Mouse (Mus musculus): ENCODE measurements around the gene Rfx8. TPM values are rescaled to one million over a fixed set of nuclear protein-coding genes. Genes with fewer than 3 reads are reported as not detected.

The Rfx8 gene
- polyA plus RNA-seq, 1 experiment from 2014 or later: not detected

DNA sequence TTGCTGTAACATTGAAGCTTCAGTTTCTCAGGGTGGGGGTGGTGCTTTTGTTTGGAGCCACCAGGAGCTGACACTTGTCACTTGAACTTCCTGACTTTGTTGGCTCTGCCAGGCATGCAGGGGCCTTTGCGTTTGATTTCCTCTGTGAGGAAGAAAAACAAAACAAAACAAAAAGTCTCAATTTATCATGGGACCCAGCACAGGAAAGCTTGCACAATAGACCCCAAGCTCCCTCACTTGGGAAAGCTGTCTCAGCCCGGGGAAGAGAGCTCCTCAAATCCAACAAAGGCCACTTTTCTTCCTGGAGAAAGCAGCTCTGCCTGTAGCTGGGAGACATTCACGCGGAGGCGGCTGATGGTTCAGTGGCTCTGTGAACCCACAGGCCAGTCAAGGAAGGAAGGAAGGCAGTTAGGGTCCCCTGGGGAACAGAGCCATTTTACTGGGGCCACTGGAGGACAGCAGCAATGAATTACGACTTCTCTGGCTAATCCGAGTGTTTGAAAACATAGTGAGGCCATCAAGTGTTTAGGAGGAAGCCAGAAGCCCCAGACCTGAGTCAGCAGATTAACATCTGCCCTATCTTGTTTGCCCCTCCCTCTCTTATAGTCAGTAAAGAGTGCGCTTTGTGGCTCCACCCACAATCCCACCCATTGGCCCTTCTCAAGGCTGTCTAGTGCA, 15.3 kb upstream of the Rfx8 start:
- no peak overlapping the region for H3K4me2 ChIP-seq (ENCODE audit: low read depth, low read length)
- WGBS (ENCODE audit: insufficient replicate concordance): 23% methylated on average over 8 of the region's 8 CpGs
- no peak overlapping the region; the same call in 1 of the 2 replicates for H3K9ac ChIP-seq (replicated peaks)

DNA sequence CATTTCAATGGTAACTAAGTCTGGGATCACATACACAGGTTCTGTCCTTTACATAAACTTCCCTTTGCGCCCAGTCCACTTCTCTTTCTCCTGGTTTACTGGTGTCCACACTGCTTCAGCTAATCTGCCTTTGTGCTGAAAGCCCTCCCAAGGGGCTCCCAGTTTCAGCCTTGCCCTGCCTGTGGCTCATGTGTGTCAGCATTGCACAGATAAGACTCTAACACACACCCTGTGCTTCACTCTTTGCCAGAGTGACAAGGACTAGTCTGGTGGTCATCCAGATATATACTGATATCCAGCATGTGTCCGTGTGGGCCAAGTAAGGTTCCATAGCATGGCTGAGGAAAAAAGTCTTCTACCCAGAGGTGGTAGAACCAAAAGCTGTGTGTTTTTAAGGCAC, 14.7 kb upstream of the Rfx8 start:
- Histone ChIP-seq H3K27ac (ENCODE audit: low read depth) (peak overlapping the region; percentile 75), H3K4me2 (ENCODE audit: low read depth, low read length) (peak overlapping the region; percentile 7; the same call in 1 of the 2 replicates), H3K9me3 (ENCODE audit: low read length) (no peaks in the 10 kb centered on the region), H3K9ac (replicated peaks) (no peak overlapping the region), H3K27me3 (ENCODE audit: insufficient read depth, low read length) (no peaks in the 10 kb centered on the region), H3K36me3 (replicated peaks; ENCODE audit: insufficient read depth, low read length) (no peaks in the 10 kb centered on the region), H3K4me1 (ENCODE audit: insufficient read depth) (peaks cover 28% of the 10 kb centered on the region), H3K4me3 (ENCODE audit: low read depth, low read length) (no peak overlapping the region)
- DNase-seq (no peak), ATAC-seq (peak; percentile 53)
- 25% methylated on average over 2 of the region's 2 CpGs for WGBS (ENCODE audit: insufficient replicate concordance)
- TF ChIP-seq EP300 (IDR thresholded peaks at IDR 0.05; ENCODE audit: low read depth): no peak
- no peak for TF ChIP-seq CTCF (IDR thresholded peaks at IDR 0.05; ENCODE audit: low read depth)

More for the DNA sequence above, 15.3 kb upstream of the Rfx8 start:
- Histone ChIP-seq H3K27me3 (ENCODE audit: insufficient read depth, low read length) (no peaks in the 10 kb centered on the region), H3K9me3 (ENCODE audit: low read length) (no peaks in the 10 kb centered on the region), H3K36me3 (replicated peaks; ENCODE audit: insufficient read depth, low read length) (no peaks in the 10 kb centered on the region), H3K27ac (ENCODE audit: low read depth) (peak overlapping the region; percentile 75), H3K4me3 (ENCODE audit: low read depth, low read length) (no peak overlapping the region), H3K4me1 (ENCODE audit: insufficient read depth) (peaks cover 28% of the 10 kb centered on the region)
- DNase-seq: peak; percentile 42
- ATAC-seq: peak; percentile 58
- no peak for TF ChIP-seq CTCF (IDR thresholded peaks at IDR 0.05; ENCODE audit: low read depth)
- TF ChIP-seq EP300 (IDR thresholded peaks at IDR 0.05; ENCODE audit: low read depth): peak; percentile 32

DNA sequence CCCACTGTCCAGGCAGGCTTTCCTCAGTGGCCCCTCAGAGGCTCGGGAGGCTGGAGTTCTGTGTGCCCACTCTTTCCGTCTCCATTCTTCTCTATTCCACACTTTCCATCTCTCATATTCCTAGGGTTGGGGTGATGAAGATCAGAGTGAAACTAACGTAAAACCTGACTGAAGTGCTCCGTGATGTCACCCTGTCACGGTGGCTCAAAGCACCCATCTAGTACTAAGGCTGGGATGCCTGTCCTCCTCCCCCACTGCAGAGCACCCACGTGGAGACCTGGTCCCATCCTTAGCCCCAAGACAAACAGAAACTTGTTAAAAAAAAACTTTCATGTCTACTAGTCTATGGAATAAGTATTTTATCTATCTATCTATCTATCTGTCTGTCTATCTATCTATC, 14.1 kb upstream of the Rfx8 start:
- no peaks in the 10 kb centered on the region for H3K27me3 ChIP-seq (ENCODE audit: insufficient read depth, low read length)
- H3K9me3 ChIP-seq (ENCODE audit: low read length): no peaks in the 10 kb centered on the region
- WGBS (ENCODE audit: insufficient replicate concordance): 41% methylated on average over 6 of the region's 6 CpGs
- DNase-seq: no peak
- TF ChIP-seq EP300 (IDR thresholded peaks at IDR 0.05; ENCODE audit: low read depth): no peak
- no peak for TF ChIP-seq CTCF (IDR thresholded peaks at IDR 0.05; ENCODE audit: low read depth)
- H3K27ac ChIP-seq (ENCODE audit: low read depth): peak overlapping the region; percentile 75
- H3K9ac ChIP-seq (replicated peaks): no peak overlapping the region
- H3K36me3 ChIP-seq (replicated peaks; ENCODE audit: insufficient read depth, low read length): no peaks in the 10 kb centered on the region
- no peak overlapping the region for H3K4me3 ChIP-seq (ENCODE audit: low read depth, low read length)
- ATAC-seq: no peak
- peaks cover 28% of the 10 kb centered on the region for H3K4me1 ChIP-seq (ENCODE audit: insufficient read depth)
- H3K4me2 ChIP-seq (ENCODE audit: low read depth, low read length): peak overlapping the region; percentile 7; the same call in 1 of the 2 replicates

DNA sequence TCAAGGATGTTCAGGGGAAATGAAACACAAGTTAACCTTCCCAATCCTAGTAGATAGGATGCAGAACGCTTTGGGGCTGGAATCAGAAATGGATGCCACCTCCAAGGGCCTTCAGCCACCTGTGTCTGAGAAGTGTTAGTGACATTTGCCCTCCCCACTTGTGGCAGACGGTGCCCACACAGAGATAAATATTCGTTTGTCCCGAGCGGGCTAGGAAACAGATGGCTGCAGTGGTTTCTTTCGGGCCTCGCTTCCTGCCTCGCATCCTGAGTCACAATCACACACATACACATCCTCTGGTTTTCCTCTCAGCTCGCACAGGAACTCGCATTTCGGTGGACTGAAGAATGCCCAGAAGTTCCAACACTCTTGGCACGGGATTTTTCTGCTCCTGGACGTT, 13.5 kb upstream of the Rfx8 start:
- peak; percentile 30; the same call in 1 of the 2 replicates for ATAC-seq
- peak; percentile 36 for DNase-seq
- H3K4me3 ChIP-seq (ENCODE audit: low read depth, low read length): no peak overlapping the region

DNA sequence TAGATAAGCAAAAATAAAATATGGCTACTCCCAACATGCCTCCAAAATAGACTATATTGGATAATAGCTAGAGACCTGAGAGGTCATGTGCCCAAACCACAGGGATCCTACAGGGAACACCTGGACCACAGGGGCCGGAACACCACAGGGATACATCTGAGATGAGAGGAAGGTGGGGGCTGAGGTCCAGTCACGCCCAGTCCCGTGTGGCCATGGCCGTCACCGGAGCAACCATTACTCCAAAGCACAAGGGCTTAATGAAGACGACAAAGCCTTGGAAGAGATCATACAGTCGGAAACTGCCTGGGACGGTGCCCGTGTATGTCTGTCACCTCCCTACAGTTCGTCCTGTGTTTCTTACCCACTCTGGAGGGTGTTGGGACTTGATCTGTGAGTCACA, 13.1 kb upstream of the Rfx8 start:
- Histone ChIP-seq H3K9ac (replicated peaks) (no peak overlapping the region), H3K36me3 (replicated peaks; ENCODE audit: insufficient read depth, low read length) (no peaks in the 10 kb centered on the region), H3K27me3 (ENCODE audit: insufficient read depth, low read length) (no peaks in the 10 kb centered on the region), H3K4me1 (ENCODE audit: insufficient read depth) (peaks cover 28% of the 10 kb centered on the region), H3K4me2 (ENCODE audit: low read depth, low read length) (no peak overlapping the region), H3K4me3 (ENCODE audit: low read depth, low read length) (no peak overlapping the region), H3K27ac (ENCODE audit: low read depth) (peak overlapping the region; percentile 75), H3K9me3 (ENCODE audit: low read length) (no peaks in the 10 kb centered on the region)
- TF ChIP-seq CTCF (IDR thresholded peaks at IDR 0.05; ENCODE audit: low read depth): no peak
- TF ChIP-seq EP300 (IDR thresholded peaks at IDR 0.05; ENCODE audit: low read depth): no peak
- no peak for DNase-seq
- ATAC-seq: no peak
- 44% methylated on average over 10 of the region's 10 CpGs for WGBS (ENCODE audit: insufficient replicate concordance)

More for the DNA sequence above, 13.5 kb upstream of the Rfx8 start:
- 37% methylated on average over 13 of the region's 13 CpGs for WGBS (ENCODE audit: insufficient replicate concordance)
- no peak for TF ChIP-seq CTCF (IDR thresholded peaks at IDR 0.05; ENCODE audit: low read depth)
- 0 out of 2 replicates have a peak, but pooled peaks have one; percentile 16 for TF ChIP-seq EP300 (IDR thresholded peaks at IDR 0.05; ENCODE audit: low read depth)
- Histone ChIP-seq H3K9ac (replicated peaks) (no peak overlapping the region), H3K4me2 (ENCODE audit: low read depth, low read length) (peak overlapping the region; percentile 7; the same call in 1 of the 2 replicates), H3K4me1 (ENCODE audit: insufficient read depth) (peaks cover 28% of the 10 kb centered on the region), H3K9me3 (ENCODE audit: low read length) (no peaks in the 10 kb centered on the region), H3K27ac (ENCODE audit: low read depth) (peak overlapping the region; percentile 75), H3K27me3 (ENCODE audit: insufficient read depth, low read length) (no peaks in the 10 kb centered on the region), H3K36me3 (replicated peaks; ENCODE audit: insufficient read depth, low read length) (no peaks in the 10 kb centered on the region)

DNA sequence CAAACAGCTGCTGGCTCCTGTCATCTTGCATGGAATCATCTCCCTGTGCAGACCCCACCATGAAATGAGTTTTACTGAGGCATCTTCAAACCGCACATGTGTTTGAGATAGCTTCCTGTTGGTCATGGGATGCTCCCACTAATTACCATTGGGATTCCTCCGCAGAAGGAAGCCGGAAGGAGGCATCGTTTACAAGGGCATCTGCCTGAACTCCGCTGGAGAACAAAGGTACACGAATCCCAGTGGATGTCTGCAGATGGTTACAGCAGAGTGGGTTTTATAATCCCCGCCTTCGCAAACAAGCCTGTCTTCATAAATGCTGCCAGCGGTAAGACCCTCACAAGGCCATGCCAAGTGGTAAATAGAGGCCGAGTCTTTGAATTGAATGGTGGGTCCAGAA, 11.3 kb upstream of the Rfx8 start:
- Histone ChIP-seq H3K27ac (ENCODE audit: low read depth) (no peak overlapping the region), H3K9ac (replicated peaks) (no peak overlapping the region), H3K4me2 (ENCODE audit: low read depth, low read length) (no peak overlapping the region), H3K9me3 (ENCODE audit: low read length) (no peaks in the 10 kb centered on the region), H3K27me3 (ENCODE audit: insufficient read depth, low read length) (no peaks in the 10 kb centered on the region), H3K36me3 (replicated peaks; ENCODE audit: insufficient read depth, low read length) (no peaks in the 10 kb centered on the region), H3K4me1 (ENCODE audit: insufficient read depth) (peaks cover 28% of the 10 kb centered on the region), H3K4me3 (ENCODE audit: low read depth, low read length) (no peak overlapping the region)
- no peak for ATAC-seq
- TF ChIP-seq EP300 (IDR thresholded peaks at IDR 0.05; ENCODE audit: low read depth) (no peak), CTCF (IDR thresholded peaks at IDR 0.05; ENCODE audit: low read depth) (no peak)
- 72% methylated on average over 10 of the region's 10 CpGs for WGBS (ENCODE audit: insufficient replicate concordance)
- no peak for DNase-seq
